Mouse (Mus musculus): ENCODE results near the gene Vmn1r219.
"Not testable (repeated sequence)": the region's sequence is repeated elsewhere in the genome, so short reads cannot be mapped to it uniquely, and the experiment has no call there.

Gene Vmn1r219

DNA sequence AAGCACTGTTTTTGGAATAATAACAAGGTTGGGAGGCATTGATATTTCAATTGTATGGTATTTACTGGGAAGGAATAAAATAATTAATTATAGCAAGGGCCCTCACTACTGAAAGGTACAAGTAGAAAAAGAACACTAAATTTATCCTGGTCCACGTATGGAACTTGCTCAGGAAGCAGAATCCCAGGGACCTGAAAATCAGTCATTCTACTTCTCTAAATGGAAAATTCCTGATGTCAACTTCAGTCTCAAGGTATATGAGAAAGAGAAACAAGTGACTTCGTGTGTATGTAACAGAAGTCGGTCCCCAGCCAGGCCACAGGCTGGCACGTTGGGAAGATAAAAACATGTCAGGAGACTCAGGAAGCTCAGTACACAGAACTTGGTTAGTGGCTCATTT is at the start of gene Vmn1r219:
TSS of gene Vmn1r219 (plus strand) at position 301 of the 400 bp plus-strand sequence.
- no peak for DNase-seq

DNA sequence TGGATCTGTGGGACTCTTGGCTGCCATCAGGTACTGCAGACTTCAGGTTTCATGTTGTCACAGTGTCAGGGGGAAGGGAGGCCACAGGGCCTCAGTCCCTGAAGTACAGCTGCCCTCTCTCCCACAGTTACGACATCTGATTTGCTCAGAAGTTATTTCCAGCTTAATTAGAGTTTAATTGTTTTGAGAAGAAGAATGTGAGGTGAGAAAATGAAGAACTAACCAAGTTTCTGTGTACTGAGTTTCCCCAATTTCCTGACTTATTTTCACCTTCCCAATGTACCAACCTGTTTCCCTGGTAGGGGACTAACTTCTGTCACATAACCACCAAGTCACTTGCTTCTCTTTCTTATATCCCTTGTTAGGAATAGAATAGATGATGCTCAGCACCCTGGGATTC is 41.0 kb upstream of the Vmn1r219 start, which contains the start of gene Vmn1r217:
TSS of gene Vmn1r217 (minus strand) at position 101 of the 400 bp plus-strand sequence.
- not testable (repeated sequence) for DNase-seq

DNA sequence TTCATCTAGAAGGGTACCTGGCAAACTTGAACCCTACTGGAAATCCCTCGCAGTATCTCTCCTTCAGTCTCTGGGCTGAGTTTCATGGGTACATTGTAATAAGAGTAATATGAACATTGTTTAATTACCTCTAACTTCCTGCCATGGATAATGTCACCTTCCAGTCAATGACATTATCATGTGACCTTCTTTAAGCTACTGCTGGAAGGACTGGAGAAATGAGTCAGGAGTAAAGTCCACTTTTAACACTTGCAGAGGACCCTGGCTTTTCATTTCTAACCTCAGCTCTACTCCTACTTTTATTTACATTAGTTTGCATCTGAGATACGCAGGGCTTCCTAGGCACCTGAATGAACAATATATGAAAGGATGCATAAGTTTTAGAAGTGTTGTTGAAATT is 38.5 kb upstream of the Vmn1r219 start:
- no peak for DNase-seq

- no peak for DNase-seq
Observed at GRCm38 (mm10) chr13:23133099-23133498, 26.0 kb upstream of the Vmn1r219 start, which contains the start of gene Vmn1r218. TSS of gene Vmn1r218 (plus strand) at chr13:23133155.

- no peak for DNase-seq
Observed at GRCm38 (mm10) chr13:23133501-23133900, 25.6 kb upstream of the Vmn1r219 start.

DNA sequence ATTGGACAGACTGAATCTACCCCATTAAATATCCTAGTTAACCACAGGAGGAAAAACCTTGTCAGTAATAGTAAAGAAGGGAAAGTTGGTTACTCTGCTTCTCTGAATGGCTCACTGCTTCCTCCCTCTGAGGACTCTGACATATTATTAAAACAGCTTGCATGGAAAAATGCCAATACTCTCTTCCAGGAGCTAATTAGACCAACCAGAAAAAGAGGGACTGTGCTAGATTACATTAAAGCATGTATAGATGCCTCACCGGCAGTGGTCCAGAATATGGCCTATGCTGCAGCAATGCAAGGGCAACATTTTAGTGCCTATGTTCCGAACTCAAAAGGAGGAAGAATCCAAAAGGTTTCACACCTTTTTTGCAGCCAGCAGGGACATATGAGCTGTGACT is 20.2 kb upstream of the Vmn1r219 start:
- no peak for DNase-seq

DNA sequence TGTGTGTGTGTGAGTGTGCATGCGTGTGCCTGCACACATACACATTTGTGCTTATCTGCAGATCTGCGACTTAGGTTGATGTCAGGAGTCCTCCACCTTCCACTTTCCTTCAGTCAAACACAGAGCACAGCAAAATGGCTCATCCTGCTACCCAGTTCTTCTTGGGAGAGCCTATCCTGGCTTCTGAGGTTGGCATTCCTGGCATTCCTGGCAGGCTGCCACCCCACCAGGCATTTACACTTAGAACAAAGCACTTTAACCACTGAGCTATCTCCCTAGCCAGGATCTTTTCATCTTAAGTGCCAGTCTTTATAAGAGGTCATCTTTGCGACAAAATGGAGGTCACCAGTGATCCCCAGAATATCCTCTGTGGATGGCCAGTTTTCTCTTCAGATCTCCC is 1.3 kb upstream of the Vmn1r219 start:
- DNase-seq, result peak; percentile 52 to 72

DNA sequence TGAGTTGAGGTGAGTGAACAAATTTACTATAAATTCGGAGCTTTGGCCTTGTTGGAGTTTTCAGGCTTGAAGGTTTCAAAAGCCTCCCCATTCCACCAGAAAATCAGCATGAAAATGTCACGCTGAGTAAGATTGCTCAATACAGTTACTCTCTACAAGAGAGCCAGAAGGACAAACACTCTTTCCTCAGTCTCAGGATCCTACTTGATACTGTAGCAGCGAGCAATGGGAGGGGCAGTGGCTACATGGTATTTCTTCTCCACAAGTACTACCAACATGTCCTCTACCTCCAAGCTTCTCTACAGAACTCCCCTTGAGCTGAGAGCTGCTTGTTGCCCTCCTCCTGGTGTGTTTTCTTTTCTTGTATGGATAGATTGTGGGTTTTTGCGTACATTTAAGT is 7.4 kb downstream of the Vmn1r219 start:
- not testable (repeated sequence) for DNase-seq

GRCm38 (mm10) chr13:23187875-23188274 is 28.8 kb downstream of the Vmn1r219 start, which contains the start of gene Vmn1r220:
TSS of gene Vmn1r220 (minus strand) at chr13:23187975.
- no peak for DNase-seq

DNA sequence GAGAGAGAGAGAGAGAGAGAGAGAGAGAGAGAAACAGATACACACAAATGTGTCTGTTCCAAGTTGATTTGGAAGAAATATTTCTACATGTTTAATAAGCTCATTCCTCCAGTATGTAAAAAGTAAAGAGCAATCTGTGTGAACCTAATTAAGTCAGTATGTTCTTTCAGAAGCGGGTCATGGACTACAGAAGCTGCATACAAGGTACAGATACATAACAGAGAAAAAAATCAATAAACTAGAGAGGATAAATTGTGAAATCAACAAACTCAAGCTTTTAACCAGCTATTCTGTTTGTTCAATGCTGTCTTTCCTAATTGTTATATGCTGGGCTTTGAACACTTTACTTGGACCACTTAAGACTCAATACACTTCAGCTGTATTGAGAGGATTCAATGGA is 44.8 kb downstream of the Vmn1r219 start:
- DNase-seq, result not testable (repeated sequence)

GRCm38 (mm10) chr13:23213827-23214226 is 54.7 kb downstream of the Vmn1r219 start, which contains the start of gene Vmn1r221:
TSS of gene Vmn1r221 (plus strand) at chr13:23214127.
- not testable (repeated sequence) for DNase-seq

Data from kidney, postnatal 36 days (tissue).